Mouse (Mus musculus): ENCODE measurements around the gene C2cd2l. TPM values are rescaled to one million over a fixed set of nuclear protein-coding genes. Genes with fewer than 3 reads are reported as not detected.

C2cd2l gene
- polyA plus RNA-seq, 1 experiment from 2014 or later, result 8.2 TPM

GRCm38 (mm10) chr9:44348546-44348945 is 28.5 kb upstream of the C2cd2l start:
- H3K4me2 ChIP-seq (ENCODE audit: low read depth, low read length), result no peak overlapping the region
- H3K9me3 ChIP-seq (replicated peaks; ENCODE audit: control insufficient read depth, low read length), result peaks cover 5% of the 10 kb centered on the region; the same call in 1 of the 2 replicates
- no peaks in the 10 kb centered on the region for H3K27me3 ChIP-seq (ENCODE audit: control insufficient read depth, insufficient read depth, low read length)
- WGBS, result 98% methylated on average over 4 of the region's 4 CpGs
- no peak overlapping the region for H3K4me3 ChIP-seq (ENCODE audit: low read length)
- H3K27ac ChIP-seq (ENCODE audit: low read length), result no peak overlapping the region
- no peak overlapping the region for H3K9ac ChIP-seq (ENCODE audit: low read length)
- peaks cover 38% of the 10 kb centered on the region for H3K36me3 ChIP-seq (ENCODE audit: control insufficient read depth, insufficient read depth)
- ATAC-seq (replicated peaks; ENCODE audit: extremely low read depth, insufficient read depth, low FRiP score), result no peak
- peaks cover 4% of the 10 kb centered on the region; the same call in 1 of the 2 replicates for H3K4me1 ChIP-seq (ENCODE audit: control insufficient read depth, insufficient read depth, low read length)

GRCm38 (mm10) chr9:44347621-44348020 is 27.5 kb upstream of the C2cd2l start:
- Histone ChIP-seq H3K27ac (ENCODE audit: low read length) (no peak overlapping the region), H3K9ac (ENCODE audit: low read length) (no peak overlapping the region), H3K36me3 (ENCODE audit: control insufficient read depth, insufficient read depth) (peaks cover 38% of the 10 kb centered on the region), H3K4me2 (ENCODE audit: low read depth, low read length) (no peak overlapping the region), H3K4me1 (ENCODE audit: control insufficient read depth, insufficient read depth, low read length) (peaks cover 11% of the 10 kb centered on the region), H3K27me3 (ENCODE audit: control insufficient read depth, insufficient read depth, low read length) (no peaks in the 10 kb centered on the region), H3K9me3 (replicated peaks; ENCODE audit: control insufficient read depth, low read length) (peaks cover 5% of the 10 kb centered on the region; the same call in 1 of the 2 replicates), H3K4me3 (ENCODE audit: low read length) (no peak overlapping the region)
- no peak for ATAC-seq (replicated peaks; ENCODE audit: extremely low read depth, insufficient read depth, low FRiP score)
- WGBS, result 88% methylated on average over 4 of the region's 4 CpGs

- Histone ChIP-seq H3K9ac (ENCODE audit: low read length) (no peak overlapping the region), H3K4me2 (ENCODE audit: low read depth, low read length) (no peak overlapping the region), H3K36me3 (ENCODE audit: control insufficient read depth, insufficient read depth) (peaks cover 38% of the 10 kb centered on the region), H3K27ac (ENCODE audit: low read length) (no peak overlapping the region), H3K27me3 (ENCODE audit: control insufficient read depth, insufficient read depth, low read length) (no peaks in the 10 kb centered on the region), H3K4me3 (ENCODE audit: low read length) (no peak overlapping the region), H3K4me1 (ENCODE audit: control insufficient read depth, insufficient read depth, low read length) (peaks cover 16% of the 10 kb centered on the region), H3K9me3 (replicated peaks; ENCODE audit: control insufficient read depth, low read length) (peaks cover 5% of the 10 kb centered on the region; the same call in 1 of the 2 replicates)
- WGBS, result 91% methylated on average over 9 of the region's 9 CpGs
- no peak for ATAC-seq (replicated peaks; ENCODE audit: extremely low read depth, insufficient read depth, low FRiP score)
Measured at GRCm38 (mm10) chr9:44347166-44347565, 27.1 kb upstream of the C2cd2l start.

GRCm38 (mm10) chr9:44345570-44346433 is 25.7 kb upstream of the C2cd2l start:
- Histone ChIP-seq H3K36me3 (ENCODE audit: control insufficient read depth, insufficient read depth) (peaks cover 40% of the 10 kb centered on the region), H3K9me3 (replicated peaks; ENCODE audit: control insufficient read depth, low read length) (peaks cover 5% of the 10 kb centered on the region; the same call in 1 of the 2 replicates), H3K4me1 (ENCODE audit: control insufficient read depth, insufficient read depth, low read length) (peaks cover 18% of the 10 kb centered on the region), H3K4me2 (ENCODE audit: low read depth, low read length) (no peak overlapping the region), H3K27ac (ENCODE audit: low read length) (no peak overlapping the region), H3K9ac (ENCODE audit: low read length) (no peak overlapping the region), H3K27me3 (ENCODE audit: control insufficient read depth, insufficient read depth, low read length) (no peaks in the 10 kb centered on the region), H3K4me3 (ENCODE audit: low read length) (no peak overlapping the region)
- 80% methylated on average over 6 of the region's 6 CpGs for WGBS
- no peak for ATAC-seq (replicated peaks; ENCODE audit: extremely low read depth, insufficient read depth, low FRiP score)

GRCm38 (mm10) chr9:44343781-44344421 is 23.8 kb upstream of the C2cd2l start, which contains the start of gene Hmbs:
TSS of gene Hmbs (minus strand) at chr9:44344228.
- peak within 1 kb of the TSS; percentile 88 for H3K9ac ChIP-seq (ENCODE audit: low read length)
- peak within 1 kb of the TSS; percentile 78 for H3K4me2 ChIP-seq (ENCODE audit: low read depth, low read length)
- peaks cover 4% of the 10 kb centered on the region; the same call in 1 of the 2 replicates for H3K9me3 ChIP-seq (replicated peaks; ENCODE audit: control insufficient read depth, low read length)
- peaks cover 36% of the 10 kb centered on the region for H3K36me3 ChIP-seq (ENCODE audit: control insufficient read depth, insufficient read depth)
- peaks cover 18% of the 10 kb centered on the region for H3K4me1 ChIP-seq (ENCODE audit: control insufficient read depth, insufficient read depth, low read length)
- peak; percentile 95 for ATAC-seq (replicated peaks; ENCODE audit: extremely low read depth, insufficient read depth, low FRiP score)
- peak within 1 kb of the TSS; percentile 84 for H3K4me3 ChIP-seq (ENCODE audit: low read length)
- under 1% methylated on average over 39 of the region's 39 CpGs for WGBS
- H3K27me3 ChIP-seq (ENCODE audit: control insufficient read depth, insufficient read depth, low read length), result no peaks in the 10 kb centered on the region
- H3K27ac ChIP-seq (ENCODE audit: low read length), result peak within 1 kb of the TSS; percentile 99

- ATAC-seq (replicated peaks; ENCODE audit: extremely low read depth, insufficient read depth, low FRiP score), result peak; percentile 63
- 1% methylated on average over 6 of the region's 6 CpGs for WGBS
- Histone ChIP-seq H3K9ac (ENCODE audit: low read length) (peak overlapping the region; percentile 88), H3K4me1 (ENCODE audit: control insufficient read depth, insufficient read depth, low read length) (peaks cover 18% of the 10 kb centered on the region), H3K4me2 (ENCODE audit: low read depth, low read length) (peak overlapping the region; percentile 78), H3K27me3 (ENCODE audit: control insufficient read depth, insufficient read depth, low read length) (no peaks in the 10 kb centered on the region), H3K36me3 (ENCODE audit: control insufficient read depth, insufficient read depth) (peaks cover 34% of the 10 kb centered on the region), H3K9me3 (replicated peaks; ENCODE audit: control insufficient read depth, low read length) (no peaks in the 10 kb centered on the region), H3K4me3 (ENCODE audit: low read length) (peak overlapping the region; percentile 84), H3K27ac (ENCODE audit: low read length) (peak overlapping the region; percentile 99)
Measured at GRCm38 (mm10) chr9:44343290-44343689, 23.2 kb upstream of the C2cd2l start.

GRCm38 (mm10) chr9:44342605-44343004 is 22.5 kb upstream of the C2cd2l start:
- Histone ChIP-seq H3K9ac (ENCODE audit: low read length) (peak overlapping the region; percentile 55), H3K4me1 (ENCODE audit: control insufficient read depth, insufficient read depth, low read length) (peaks cover 18% of the 10 kb centered on the region), H3K9me3 (replicated peaks; ENCODE audit: control insufficient read depth, low read length) (no peaks in the 10 kb centered on the region), H3K36me3 (ENCODE audit: control insufficient read depth, insufficient read depth) (peaks cover 30% of the 10 kb centered on the region), H3K4me3 (ENCODE audit: low read length) (peak overlapping the region; percentile 84), H3K27me3 (ENCODE audit: control insufficient read depth, insufficient read depth, low read length) (no peaks in the 10 kb centered on the region), H3K4me2 (ENCODE audit: low read depth, low read length) (peak overlapping the region; percentile 78), H3K27ac (ENCODE audit: low read length) (peak overlapping the region; percentile 99)
- WGBS, result 83% methylated on average over 1 of the region's 1 CpGs
- ATAC-seq (replicated peaks; ENCODE audit: extremely low read depth, insufficient read depth, low FRiP score), result no peak

- Histone ChIP-seq H3K4me2 (ENCODE audit: low read depth, low read length) (peak overlapping the region; percentile 78), H3K4me3 (ENCODE audit: low read length) (no peak overlapping the region), H3K4me1 (ENCODE audit: control insufficient read depth, insufficient read depth, low read length) (peaks cover 22% of the 10 kb centered on the region), H3K36me3 (ENCODE audit: control insufficient read depth, insufficient read depth) (peaks cover 29% of the 10 kb centered on the region), H3K9ac (ENCODE audit: low read length) (peak overlapping the region; percentile 55), H3K27me3 (ENCODE audit: control insufficient read depth, insufficient read depth, low read length) (no peaks in the 10 kb centered on the region), H3K27ac (ENCODE audit: low read length) (peak overlapping the region; percentile 99), H3K9me3 (replicated peaks; ENCODE audit: control insufficient read depth, low read length) (no peaks in the 10 kb centered on the region)
- ATAC-seq (replicated peaks; ENCODE audit: extremely low read depth, insufficient read depth, low FRiP score), result no peak
- 53% methylated on average over 3 of the region's 3 CpGs for WGBS
Measured at GRCm38 (mm10) chr9:44342173-44342572, 22.1 kb upstream of the C2cd2l start.

- 86% methylated on average over 5 of the region's 5 CpGs for WGBS
Measured at GRCm38 (mm10) chr9:44341487-44341886, 21.4 kb upstream of the C2cd2l start.

More at GRCm38 (mm10) chr9:44341487-44341886, 21.4 kb upstream of the C2cd2l start:
- no peak overlapping the region for H3K4me2 ChIP-seq (ENCODE audit: low read depth, low read length)
- H3K9ac ChIP-seq (ENCODE audit: low read length), result no peak overlapping the region
- peaks cover 29% of the 10 kb centered on the region for H3K4me1 ChIP-seq (ENCODE audit: control insufficient read depth, insufficient read depth, low read length)
- H3K27ac ChIP-seq (ENCODE audit: low read length), result no peak overlapping the region
- H3K4me3 ChIP-seq (ENCODE audit: low read length), result no peak overlapping the region
- no peaks in the 10 kb centered on the region for H3K27me3 ChIP-seq (ENCODE audit: control insufficient read depth, insufficient read depth, low read length)
- ATAC-seq (replicated peaks; ENCODE audit: extremely low read depth, insufficient read depth, low FRiP score), result no peak
- H3K9me3 ChIP-seq (replicated peaks; ENCODE audit: control insufficient read depth, low read length), result no peaks in the 10 kb centered on the region
- peaks cover 28% of the 10 kb centered on the region for H3K36me3 ChIP-seq (ENCODE audit: control insufficient read depth, insufficient read depth)

All from heart, embryonic 16.5 days (tissue).